Mouse (Mus musculus) G1E (cell line): ENCODE measurements around the gene Fam19a5. TPM values are rescaled to one million over a fixed set of nuclear protein-coding genes. Genes with fewer than 3 reads are reported as not detected.

Experiments used
- ATAC-seq: 2 replicates; pipeline ENCODE4 v1.8.0; 2016; ENCODE audit warnings: mild to moderate bottlenecking; ENCODE audit not compliant: insufficient number of reproducible peaks, poor library complexity, low FRiP score, severe bottlenecking; ENCODE audit errors: extremely low read depth
- DNase-seq: peaks from one replicate; pipeline ENCODE4 v3.0.0; 2012; ENCODE audit warnings: low spot score
- H3K27me3 ChIP-seq: 2 replicates; pipeline ENCODE4 v1.6.1; 2012; ENCODE audit warnings: mild to moderate bottlenecking, low read length, inconsistent platforms; ENCODE audit not compliant: insufficient read depth
- H3K36me3 ChIP-seq: replicated peaks from 2 replicates; pipeline ENCODE3; 2012; ENCODE audit warnings: mild to moderate bottlenecking, inconsistent platforms
- H3K4me1 ChIP-seq: 2 replicates; pipeline ENCODE4 v1.6.1; 2012; ENCODE audit warnings: low read depth, low read length, inconsistent platforms, mixed read lengths; ENCODE audit not compliant: insufficient read depth
- H3K4me3 ChIP-seq: 2 replicates; pipeline ENCODE4 v1.5.1; 2012; ENCODE audit warnings: low read depth, mild to moderate bottlenecking, inconsistent platforms, low read length, moderate library complexity, mixed read lengths
- H3K9me3 ChIP-seq: replicated peaks from 2 replicates; pipeline ENCODE4 v1.6.1; 2012; ENCODE audit warnings: inconsistent platforms
- CTCF ChIP-seq: IDR thresholded peaks from 2 replicates; pipeline ENCODE4 v1.5.1; 2012; ENCODE audit warnings: low read depth, low read length, inconsistent platforms, mixed read lengths
- GATA1 ChIP-seq: IDR thresholded peaks from 2 replicates; pipeline ENCODE4 v1.6.1; 2012; ENCODE audit warnings: borderline replicate concordance, low read length, inconsistent platforms, mixed read lengths
- GATA2 ChIP-seq: IDR thresholded peaks from 2 replicates; pipeline ENCODE4 v1.6.1; 2012; ENCODE audit warnings: low read depth, low read length, inconsistent platforms, borderline replicate concordance
- POLR2AphosphoS5 ChIP-seq: IDR thresholded peaks from 2 replicates; pipeline ENCODE4 v1.6.1; 2012; ENCODE audit warnings: low read depth, low read length, inconsistent platforms; ENCODE audit not compliant: insufficient replicate concordance
- TAL1 ChIP-seq: conservative IDR thresholded peaks from 2 replicates; pipeline ENCODE4 v1.6.1; 2012; ENCODE audit warnings: low read depth, low read length, inconsistent platforms, mixed read lengths
- polyA plus RNA-seq: library from polyadenylated mRNA; stranded (reverse); fragments of >175 nt; gene quantifications from 2 replicates; pipeline ENCODE4 v1.2.3, GENCODE M21; 2012
- total RNA-seq, 2 experiments: library from RNA; stranded (forward) in 1 of 2; stranded (reverse) in 1 of 2; fragments of 200-1000 nt in 1 of 2; fragments of >200 nt in 1 of 2; fragmentation: Nextera tagmentation in 1 of 2; gene quantifications; 2 replicates each; pipeline ENCODE4 v1.2.3; 2014 to 2017

The Fam19a5 gene
- total and polyA plus RNA-seq, 3 experiments, result not detected

DNA sequence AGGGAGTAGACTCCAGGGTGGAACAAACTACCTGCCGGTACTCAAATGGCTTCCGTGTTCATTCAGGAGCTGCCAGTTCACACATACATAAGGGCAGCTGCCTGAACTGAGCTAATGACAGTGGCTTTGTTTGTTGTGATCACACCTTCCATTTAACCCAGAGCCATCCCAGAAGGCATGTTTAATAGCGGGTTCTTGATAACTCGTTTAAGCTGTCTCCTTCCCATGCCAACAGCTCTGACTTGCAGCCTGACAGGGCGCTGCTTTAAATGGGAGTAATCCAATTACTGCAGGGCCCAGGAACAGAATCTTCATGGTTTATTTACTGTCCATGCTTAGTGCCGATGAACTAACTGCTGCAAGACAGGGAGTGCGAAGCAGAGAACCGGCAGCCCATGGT is 168.1 kb downstream of the Fam19a5 start:
- no peak overlapping the region for H3K4me3 ChIP-seq
- H3K9me3 ChIP-seq, result peaks cover 90% of the 10 kb centered on the region
- no peak for TF ChIP-seq GATA2
- TF ChIP-seq POLR2AphosphoS5, result no peak
- TF ChIP-seq GATA1, result no peak
- TF ChIP-seq CTCF, result no peak
- TF ChIP-seq TAL1, result no peak
- ATAC-seq (no peak), DNase-seq (no peak)
- H3K36me3 ChIP-seq, result no peaks in the 10 kb centered on the region
- H3K27me3 ChIP-seq, result no peaks in the 10 kb centered on the region
- H3K4me1 ChIP-seq, result no peaks in the 10 kb centered on the region

DNA sequence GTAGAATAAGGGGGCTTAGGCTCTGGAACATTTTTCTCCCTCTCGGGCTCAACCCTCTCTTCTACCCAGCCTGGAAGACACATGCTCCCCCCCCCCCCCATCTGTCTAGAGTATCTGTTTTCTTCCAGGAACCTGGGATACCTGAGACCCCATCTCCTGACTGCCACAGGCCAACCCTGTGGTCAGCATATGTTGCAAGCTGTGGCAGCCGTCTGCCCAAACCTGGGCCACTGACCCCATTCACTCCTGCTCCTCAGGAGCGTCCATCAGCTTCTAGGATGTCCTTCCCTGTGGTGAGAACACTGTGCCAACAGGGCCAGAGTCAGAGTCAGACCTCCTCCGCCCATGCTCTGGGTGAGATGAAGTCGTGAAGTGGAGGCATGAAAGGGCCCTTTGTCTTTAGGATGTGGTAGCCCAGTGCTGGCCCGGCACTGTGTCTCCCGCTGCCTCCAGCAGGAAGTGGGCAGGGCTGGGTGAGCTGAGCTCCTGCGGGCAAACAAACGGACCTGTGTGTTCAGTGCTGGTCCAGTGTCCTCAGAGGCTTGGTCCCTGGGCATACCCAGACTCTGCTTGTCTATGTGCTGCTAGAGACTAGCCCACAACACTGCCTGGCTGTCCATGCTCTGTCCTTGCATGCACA is 171.1 kb downstream of the Fam19a5 start:
- H3K9me3 ChIP-seq, result peaks cover 86% of the 10 kb centered on the region
- no peaks in the 10 kb centered on the region for H3K36me3 ChIP-seq
- TF ChIP-seq TAL1 (no peak), CTCF (no peak), GATA1 (no peak), POLR2AphosphoS5 (no peak)
- no peaks in the 10 kb centered on the region for H3K27me3 ChIP-seq
- H3K4me1 ChIP-seq, result no peaks in the 10 kb centered on the region
- no peak for ATAC-seq
- no peak for DNase-seq
- no peak overlapping the region for H3K4me3 ChIP-seq

DNA sequence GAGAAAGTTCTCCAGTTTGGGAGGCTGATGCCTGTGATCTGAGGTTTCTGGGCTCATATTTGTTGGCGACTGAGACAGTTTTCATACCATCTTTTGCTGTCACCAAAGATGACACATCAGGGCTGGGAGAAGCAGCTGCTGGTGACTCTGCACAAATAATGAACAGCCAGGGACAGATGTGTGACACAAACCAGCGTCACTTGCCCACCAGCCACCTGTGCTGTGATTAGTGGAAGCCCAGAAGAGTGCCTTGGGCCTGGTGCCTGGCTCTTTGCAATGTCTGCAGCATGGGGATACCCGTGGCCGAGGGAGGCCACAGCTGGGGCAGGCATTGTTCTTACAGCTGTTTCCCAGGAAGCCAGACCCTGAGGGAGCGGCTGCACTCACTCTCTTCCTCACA is 173.0 kb downstream of the Fam19a5 start:
- DNase-seq (no peak), ATAC-seq (no peak)
- no peaks in the 10 kb centered on the region for H3K27me3 ChIP-seq
- H3K4me3 ChIP-seq, result no peak overlapping the region
- no peaks in the 10 kb centered on the region for H3K36me3 ChIP-seq
- TF ChIP-seq CTCF (no peak), GATA2 (no peak)
- no peaks in the 10 kb centered on the region for H3K4me1 ChIP-seq
- peaks cover 86% of the 10 kb centered on the region for H3K9me3 ChIP-seq

DNA sequence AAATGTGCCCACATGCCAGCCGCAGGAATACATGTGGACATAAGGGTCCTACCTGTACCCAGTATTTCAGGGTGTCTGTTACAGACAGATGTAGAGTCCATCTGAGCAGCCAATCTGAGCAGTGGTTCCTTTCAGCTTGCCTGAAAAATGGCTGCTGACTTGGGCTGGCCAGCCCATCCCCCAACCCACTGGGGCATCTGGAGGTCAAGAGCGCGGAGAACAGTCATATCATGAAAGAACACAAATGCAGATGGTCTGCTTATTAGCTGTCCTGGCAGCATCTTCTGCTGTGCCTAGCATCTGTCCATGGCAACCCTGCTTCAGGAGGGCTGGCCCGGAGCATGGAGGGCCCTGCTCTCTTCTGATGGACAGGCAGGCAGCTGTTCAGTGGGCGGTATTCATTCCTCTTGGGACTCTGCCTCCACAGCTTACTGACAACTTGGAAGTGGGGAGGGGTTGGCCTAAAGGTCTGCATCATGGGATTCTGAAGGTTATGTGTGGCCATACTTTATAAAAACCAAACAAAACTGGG is 179.4 kb downstream of the Fam19a5 start:
- DNase-seq (no peak), ATAC-seq (no peak)
- H3K4me1 ChIP-seq, result no peaks in the 10 kb centered on the region
- no peak overlapping the region for H3K4me3 ChIP-seq
- H3K36me3 ChIP-seq, result no peaks in the 10 kb centered on the region
- TF ChIP-seq CTCF, result no peak
- H3K27me3 ChIP-seq, result no peaks in the 10 kb centered on the region
- peaks cover 95% of the 10 kb centered on the region for H3K9me3 ChIP-seq

DNA sequence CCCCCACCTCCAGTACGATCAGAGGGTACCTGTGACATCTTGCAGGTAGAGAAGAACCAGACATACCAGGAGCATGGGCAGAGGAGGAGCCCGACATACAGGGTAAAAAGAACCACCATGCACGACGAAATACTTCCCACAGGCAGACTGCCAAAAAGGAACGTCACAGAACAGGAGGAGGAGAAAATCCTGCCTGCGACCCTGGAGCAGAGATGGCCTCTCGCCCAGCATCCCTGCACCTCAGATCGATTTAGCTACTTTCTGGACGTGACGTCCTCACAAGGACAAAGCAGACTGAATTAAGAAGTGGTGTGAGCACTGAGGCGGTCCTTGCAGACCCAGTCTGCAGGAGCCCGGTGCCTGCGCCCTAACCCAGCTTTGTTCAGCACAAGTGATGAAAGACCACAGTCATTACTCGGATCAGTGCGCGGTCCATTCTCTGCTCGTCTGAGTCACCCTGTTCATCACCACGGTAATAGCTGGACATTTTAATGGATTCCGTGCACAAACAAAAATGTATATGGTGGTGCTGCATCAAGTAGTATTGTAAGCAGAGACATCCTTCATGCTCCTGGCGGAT is 182.6 kb downstream of the Fam19a5 start:
- no peaks in the 10 kb centered on the region for H3K27me3 ChIP-seq
- H3K36me3 ChIP-seq, result no peaks in the 10 kb centered on the region
- ATAC-seq, result no peak
- TF ChIP-seq GATA2 (no peak), TAL1 (no peak), POLR2AphosphoS5 (no peak), GATA1 (no peak), CTCF (no peak)
- H3K9me3 ChIP-seq, result peaks cover 90% of the 10 kb centered on the region
- DNase-seq, result no peak
- H3K4me3 ChIP-seq, result no peak overlapping the region; the same call in 1 of the 2 replicates
- H3K4me1 ChIP-seq, result no peaks in the 10 kb centered on the region

DNA sequence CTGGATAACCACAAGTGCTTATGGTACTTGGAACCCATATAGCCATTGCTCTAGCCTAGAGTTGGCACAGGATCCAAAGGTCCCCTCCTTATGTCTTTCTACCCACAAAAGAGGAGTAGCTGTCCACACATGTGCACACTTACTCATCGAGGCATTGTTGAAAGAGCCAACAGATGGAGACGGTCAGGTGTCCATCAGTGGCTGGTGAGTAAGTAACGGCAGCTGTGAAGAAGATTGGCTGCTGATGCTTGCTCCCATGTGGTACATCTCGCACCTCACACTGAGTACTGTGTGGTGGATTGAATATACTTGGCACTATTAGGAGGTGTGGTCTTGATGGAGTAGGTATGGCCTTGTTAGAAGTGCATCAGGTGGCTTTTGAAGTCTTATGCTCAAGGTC is 192.2 kb downstream of the Fam19a5 start:
- DNase-seq, result no peak
- no peak for TF ChIP-seq GATA1
- no peak for TF ChIP-seq CTCF
- TF ChIP-seq GATA2, result no peak
- TF ChIP-seq TAL1, result no peak
- TF ChIP-seq POLR2AphosphoS5, result no peak
- no peak for ATAC-seq
- no peak overlapping the region for H3K4me3 ChIP-seq
- peaks cover 73% of the 10 kb centered on the region for H3K9me3 ChIP-seq
- H3K4me1 ChIP-seq, result no peaks in the 10 kb centered on the region
- H3K36me3 ChIP-seq, result no peaks in the 10 kb centered on the region
- no peaks in the 10 kb centered on the region for H3K27me3 ChIP-seq
